Mouse (Mus musculus) MEL (cell line): Measurements from ENCODE around the gene Mrpl22. TPM values are rescaled to one million over a fixed set of nuclear protein-coding genes. Genes with fewer than 3 reads are reported as not detected.
A peak's percentile ranks its signal among the peaks of the same experiment; 100 is the strongest.

Source experiments
- DNase-seq: peaks from one replicate; pipeline ENCODE4 v3.0.0; 2011; ENCODE audit warnings: low read depth, low spot score
- H3K27ac ChIP-seq: 2 replicates; pipeline ENCODE4 v1.5.1; 2012; ENCODE audit warnings: low read depth, mild to moderate bottlenecking, control low read depth, low read length, moderate library complexity; ENCODE audit not compliant: control insufficient read depth
- H3K27me3 ChIP-seq, 2 experiments: fragments of 150-350 bp in 1 of 2; sonication (generic) in 1 of 2; 2 replicates each; pipeline ENCODE4 v1.6.1; 2012; ENCODE audit warnings: low read length in 2 of 2, mild to moderate bottlenecking in 2 of 2, improper control_type of control experiment in 1 of 2, moderate library complexity in 1 of 2; ENCODE audit not compliant: insufficient read depth in 2 of 2, control insufficient read depth in 1 of 2
- H3K36me3 ChIP-seq, 2 experiments: 2 replicates each; pipeline ENCODE4 v1.6.1; 2012 to 2014; ENCODE audit warnings: low read length in 2 of 2, improper control_type of control experiment in 1 of 2, inconsistent platforms in 1 of 2, mild to moderate bottlenecking in 1 of 2; ENCODE audit not compliant: insufficient read depth in 2 of 2, control insufficient read depth in 1 of 2
- H3K4me1 ChIP-seq, 2 experiments: fragments of 150-350 bp in 1 of 2; sonication (generic) in 1 of 2; 2 replicates each; pipeline ENCODE4 v1.6.1; 2012; ENCODE audit warnings: low read length in 2 of 2, improper control_type of control experiment in 1 of 2, mild to moderate bottlenecking in 1 of 2; ENCODE audit not compliant: insufficient read depth in 2 of 2, control insufficient read depth in 1 of 2
- H3K4me3 ChIP-seq, 2 experiments: fragments of 150-350 bp in 1 of 2; sonication (generic) in 1 of 2; 2 replicates each; pipeline ENCODE4 v1.5.1; 2012; ENCODE audit warnings: low read depth in 2 of 2, low read length in 2 of 2, mild to moderate bottlenecking in 2 of 2, moderate library complexity in 2 of 2, control low read depth in 1 of 2, improper control_type of control experiment in 1 of 2; ENCODE audit not compliant: control insufficient read depth in 1 of 2, insufficient read depth in 1 of 2
- H3K79me2 ChIP-seq: 2 replicates; pipeline ENCODE4 v1.6.1; 2012; ENCODE audit warnings: mild to moderate bottlenecking, low read length, moderate library complexity; ENCODE audit not compliant: control insufficient read depth, poor library complexity, insufficient read depth
- H3K9ac ChIP-seq: 2 replicates; pipeline ENCODE4 v1.6.1; 2012; ENCODE audit warnings: low read depth, mild to moderate bottlenecking, control low read depth, low read length, moderate library complexity; ENCODE audit not compliant: control insufficient read depth, poor library complexity, severe bottlenecking
- H3K9me3 ChIP-seq: fragments of 150-350 bp; sonication (generic); replicated peaks from 2 replicates; pipeline ENCODE4 v1.6.1; 2012; ENCODE audit warnings: mild to moderate bottlenecking, low read length, improper control_type of control experiment, moderate library complexity; ENCODE audit not compliant: insufficient read depth
- BHLHE40 ChIP-seq: IDR thresholded peaks from 2 replicates; pipeline ENCODE4 v1.6.1; 2012; ENCODE audit warnings: low read depth, mild to moderate bottlenecking, inconsistent platforms, low read length, improper control_type of control experiment, borderline replicate concordance
- CHD2 ChIP-seq: IDR thresholded peaks from 2 replicates; pipeline ENCODE4 v1.6.1; 2011; ENCODE audit warnings: low read length, improper control_type of control experiment
- CTCF ChIP-seq, 3 experiments: IDR thresholded peaks in 2 of 3; conservative IDR thresholded peaks in 1 of 3; 2 replicates each; pipeline ENCODE4 v1.5.1; 2011 to 2012; ENCODE audit warnings: low read length in 3 of 3, low read depth in 2 of 3, mild to moderate bottlenecking in 2 of 3, improper control_type of control experiment in 1 of 3, inconsistent platforms in 1 of 3, mixed read lengths in 1 of 3, moderate library complexity in 1 of 3; ENCODE audit not compliant: control insufficient read depth in 1 of 3, insufficient read depth in 1 of 3, poor library complexity in 1 of 3, severe bottlenecking in 1 of 3
- E2F4 ChIP-seq: IDR thresholded peaks from 2 replicates; pipeline ENCODE4 v1.6.1; 2011; ENCODE audit warnings: low read depth, low read length, improper control_type of control experiment, borderline replicate concordance
- ELF1 ChIP-seq: IDR thresholded peaks from 2 replicates; pipeline ENCODE4 v1.6.1; 2014; ENCODE audit warnings: low read depth, mild to moderate bottlenecking, inconsistent platforms, low read length, improper control_type of control experiment, moderate library complexity
- EP300 ChIP-seq, 2 experiments: IDR thresholded peaks; 2 replicates each; pipeline ENCODE4 v1.6.1; 2011; ENCODE audit warnings: improper control_type of control experiment in 2 of 2, low read length in 2 of 2, low read depth in 1 of 2, mild to moderate bottlenecking in 1 of 2
- ETS1 ChIP-seq: IDR thresholded peaks from 2 replicates; pipeline ENCODE4 v1.6.1; 2012; ENCODE audit warnings: low read depth, mild to moderate bottlenecking, inconsistent platforms, low read length, improper control_type of control experiment, moderate library complexity
- GABPA ChIP-seq: IDR thresholded peaks from 2 replicates; pipeline ENCODE4 v1.6.1; 2012; ENCODE audit warnings: low read depth, mild to moderate bottlenecking, inconsistent platforms, low read length, improper control_type of control experiment, moderate library complexity
- GATA1 ChIP-seq: IDR thresholded peaks from 2 replicates; pipeline ENCODE4 v1.6.1; 2011; ENCODE audit warnings: low read depth, low read length, improper control_type of control experiment
- HCFC1 ChIP-seq: IDR thresholded peaks from 2 replicates; pipeline ENCODE4 v1.6.1; 2012; ENCODE audit warnings: low read depth, mild to moderate bottlenecking, inconsistent platforms, low read length, improper control_type of control experiment, moderate library complexity
- JUND ChIP-seq: IDR thresholded peaks from 2 replicates; pipeline ENCODE4 v1.6.1; 2011; ENCODE audit warnings: low read depth, mild to moderate bottlenecking, improper control_type of control experiment, low read length
- KAT2A ChIP-seq: conservative IDR thresholded peaks from 2 replicates; pipeline ENCODE4 v1.6.1; 2012; ENCODE audit warnings: low read depth, low read length, improper control_type of control experiment, inconsistent platforms
- MAFK ChIP-seq: IDR thresholded peaks from 2 replicates; pipeline ENCODE4 v1.6.1; 2011; ENCODE audit warnings: low read depth, mild to moderate bottlenecking, low read length, improper control_type of control experiment, borderline replicate concordance
- MAX ChIP-seq: IDR thresholded peaks from 2 replicates; pipeline ENCODE4 v1.6.1; 2011; ENCODE audit warnings: low read length, improper control_type of control experiment
- MAZ ChIP-seq: IDR thresholded peaks from 2 replicates; pipeline ENCODE4 v1.6.1; 2012; ENCODE audit warnings: low read depth, mild to moderate bottlenecking, inconsistent platforms, low read length, improper control_type of control experiment
- MEF2A ChIP-seq: IDR thresholded peaks from 2 replicates; pipeline ENCODE4 v1.6.1; 2014; ENCODE audit warnings: low read depth, mild to moderate bottlenecking, inconsistent platforms, low read length, improper control_type of control experiment; ENCODE audit not compliant: poor library complexity, insufficient replicate concordance, severe bottlenecking; ENCODE audit errors: extremely low read depth
- MXI1 ChIP-seq: IDR thresholded peaks from 2 replicates; pipeline ENCODE4 v1.6.1; 2011; ENCODE audit warnings: mild to moderate bottlenecking, low read depth, low read length, improper control_type of control experiment
- MYB ChIP-seq: IDR thresholded peaks from 2 replicates; pipeline ENCODE4 v1.6.1; 2011; ENCODE audit warnings: mild to moderate bottlenecking, low read depth, low read length, improper control_type of control experiment
- NRF1 ChIP-seq: IDR thresholded peaks from 2 replicates; pipeline ENCODE4 v1.6.1; 2014; ENCODE audit warnings: low read depth, mild to moderate bottlenecking, inconsistent platforms, low read length, improper control_type of control experiment, moderate library complexity; ENCODE audit not compliant: poor library complexity, insufficient read depth, severe bottlenecking
- POLR2A ChIP-seq, 2 experiments: IDR thresholded peaks; 2 replicates each; pipeline ENCODE4 v1.6.1; 2011 to 2012; ENCODE audit warnings: low read length in 2 of 2, mild to moderate bottlenecking in 2 of 2, control low read depth in 1 of 2, improper control_type of control experiment in 1 of 2, low read depth in 1 of 2, moderate library complexity in 1 of 2; ENCODE audit not compliant: control insufficient read depth in 1 of 2, insufficient read depth in 1 of 2, poor library complexity in 1 of 2
- POLR2AphosphoS2 ChIP-seq: IDR thresholded peaks from 2 replicates; pipeline ENCODE4 v1.6.1; 2011; ENCODE audit warnings: low read length, improper control_type of control experiment
- POLR2AphosphoS5 ChIP-seq: IDR thresholded peaks from 2 replicates; pipeline ENCODE4 v1.6.1; 2012; ENCODE audit warnings: low read depth, borderline replicate concordance, mild to moderate bottlenecking, inconsistent platforms, low read length, moderate library complexity, mixed read lengths
- SIN3A ChIP-seq: IDR thresholded peaks from 2 replicates; pipeline ENCODE4 v1.6.1; 2012; ENCODE audit warnings: low read length, improper control_type of control experiment, inconsistent platforms
- TAL1 ChIP-seq: IDR thresholded peaks from 2 replicates; pipeline ENCODE4 v1.6.1; 2012; ENCODE audit warnings: mild to moderate bottlenecking, inconsistent platforms, low read length, moderate library complexity, mixed read lengths
- TCF12 ChIP-seq: IDR thresholded peaks from 2 replicates; pipeline ENCODE4 v1.6.1; 2014; ENCODE audit warnings: low read depth, mild to moderate bottlenecking, inconsistent platforms, low read length, improper control_type of control experiment, moderate library complexity
- USF2 ChIP-seq, 2 experiments: IDR thresholded peaks; 2 replicates each; pipeline ENCODE4 v1.6.1; 2011 to 2012; ENCODE audit warnings: improper control_type of control experiment in 2 of 2, low read length in 2 of 2, borderline replicate concordance in 1 of 2, inconsistent platforms in 1 of 2, low read depth in 1 of 2, mild to moderate bottlenecking in 1 of 2; ENCODE audit not compliant: insufficient read depth in 1 of 2
- ZC3H11A ChIP-seq: IDR thresholded peaks from 2 replicates; pipeline ENCODE4 v1.6.1; 2012; ENCODE audit warnings: low read depth, mild to moderate bottlenecking, inconsistent platforms, low read length, improper control_type of control experiment
- ZKSCAN1 ChIP-seq: IDR thresholded peaks from 2 replicates; pipeline ENCODE4 v1.6.1; 2012; ENCODE audit warnings: low read depth, mild to moderate bottlenecking, inconsistent platforms, low read length, improper control_type of control experiment, moderate library complexity
- ZMIZ1 ChIP-seq: IDR thresholded peaks from 2 replicates; pipeline ENCODE4 v1.6.1; 2012; ENCODE audit warnings: low read depth, mild to moderate bottlenecking, inconsistent platforms, low read length, improper control_type of control experiment, moderate library complexity
- ZNF384 ChIP-seq: IDR thresholded peaks from 2 replicates; pipeline ENCODE4 v1.6.1; 2012; ENCODE audit warnings: low read depth, mild to moderate bottlenecking, inconsistent platforms, low read length, improper control_type of control experiment
- polyA plus RNA-seq, 2 experiments: library from polyadenylated mRNA; stranded (reverse) in 1 of 2; unstranded in 1 of 2; fragments of >175 nt in 1 of 2; fragments of >200 nt in 1 of 2; gene quantifications; 2 replicates each; pipeline versions ENCODE4 v1.2.1 to v1.2.4; 2012; ENCODE audit warnings: low replicate concordance in 2 of 2, low read depth in 1 of 2; ENCODE audit not compliant: insufficient read length in 2 of 2, insufficient read depth in 1 of 2, missing spikeins in 1 of 2
- total RNA-seq: library from RNA; depleted of rRNA; stranded (reverse); fragments of 300-350 nt; gene quantifications from 2 replicates; pipeline ENCODE4 v1.2.3, GENCODE M21; 2012

Gene Mrpl22
- total and polyA plus RNA-seq, 3 experiments = 144 to 187 TPM; not detected in 1

DNA sequence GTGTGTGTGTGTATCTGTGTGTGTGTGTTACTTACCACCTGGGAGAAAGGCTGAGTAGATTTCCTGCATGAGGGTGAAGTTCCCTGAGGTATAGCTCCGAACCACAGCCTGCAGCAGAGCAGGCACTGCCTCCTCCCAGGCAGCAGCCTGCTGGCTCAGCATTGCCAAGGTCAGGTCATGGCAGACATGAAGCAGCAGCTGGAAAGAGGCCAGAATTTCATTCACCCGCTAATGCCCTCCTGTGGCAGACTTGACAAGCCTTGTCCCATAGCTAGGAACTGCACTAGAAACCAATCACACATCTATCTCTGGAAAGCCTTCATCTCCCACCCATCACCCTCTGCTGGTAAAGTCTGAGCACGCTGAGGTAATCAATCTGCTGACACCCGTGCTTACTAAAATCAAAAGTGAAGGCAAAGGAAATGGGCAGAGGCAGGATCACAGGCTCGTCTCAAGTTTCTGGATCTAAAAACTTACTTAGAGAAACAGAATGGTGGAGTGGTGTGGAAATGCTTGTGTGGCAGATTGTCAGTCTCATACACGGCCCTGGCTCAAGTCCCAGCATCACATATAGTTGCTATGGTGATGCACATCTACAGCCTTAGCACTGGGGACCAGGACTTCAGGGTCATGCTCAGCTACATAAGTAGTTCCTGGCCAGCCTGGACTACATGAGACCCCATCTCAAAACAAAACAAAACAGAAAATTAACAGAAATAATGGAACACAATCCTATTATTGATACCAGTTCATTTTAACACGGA, 44.9 kb upstream of the Mrpl22 start:
- Histone ChIP-seq H3K36me3 (peaks cover 9 to 30% of the 10 kb centered on the region in 2 experiments), H3K9ac (no peak overlapping the region), H3K27me3 (no peaks in the 10 kb centered on the region), H3K4me3 (no peak overlapping the region), H3K79me2 (no peaks in the 10 kb centered on the region)
- TF ChIP-seq GABPA (no peak), MXI1 (no peak), ZKSCAN1 (no peak), JUND (no peak), ELF1 (no peak), TAL1 (no peak), TCF12 (no peak), POLR2AphosphoS2 (no peak), HCFC1 (no peak), ZNF384 (no peak), POLR2A (IDR thresholded peaks at IDR 0.05; ENCODE audit: control insufficient read depth in 1 of 2, insufficient read depth in 1 of 2, low read depth in 1 of 2, low read length in 2 of 2, poor library complexity in 1 of 2) (no peak), NRF1 (no peak), MAZ (no peak), E2F4 (no peak), USF2 (IDR thresholded peaks at IDR 0.05; ENCODE audit: borderline replicate concordance in 1 of 2, insufficient read depth in 1 of 2, low read depth in 1 of 2, low read length in 2 of 2) (no peak), SIN3A (no peak), MAFK (no peak), ZMIZ1 (no peak)
- TF ChIP-seq, all 39 proteins: peak for 0
- DNase-seq = no peak
- H3K9me3 ChIP-seq = no peaks in the 10 kb centered on the region
- H3K4me1 ChIP-seq = peaks cover 3 to 5% of the 10 kb centered on the region in 2 experiments; a peak in 3 of 4 replicates
- no peak overlapping the region for H3K27ac ChIP-seq

DNA sequence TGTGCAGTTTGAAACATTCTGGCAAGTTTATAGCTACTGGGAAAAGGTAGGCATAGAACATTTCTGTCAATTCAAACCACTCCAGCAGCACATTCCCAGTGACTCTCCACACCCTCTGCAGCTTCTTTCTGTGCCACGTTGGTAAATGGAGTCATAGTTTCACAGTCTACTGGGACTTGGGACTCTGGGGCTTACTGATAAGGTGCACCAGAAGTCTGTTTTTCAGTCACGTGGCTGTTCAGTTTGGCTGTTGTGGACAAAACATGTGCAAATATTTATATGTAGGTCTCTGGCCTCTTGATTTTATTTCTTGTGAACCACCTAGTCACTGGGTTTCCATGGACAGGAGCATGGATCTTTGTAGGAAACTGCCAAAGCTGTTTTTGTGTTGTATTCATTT, 43.9 kb upstream of the Mrpl22 start:
- no peak overlapping the region for H3K4me3 ChIP-seq
- peaks cover 3 to 5% of the 10 kb centered on the region in 2 experiments; a peak in 3 of 4 replicates for H3K4me1 ChIP-seq
- H3K9me3 ChIP-seq = no peaks in the 10 kb centered on the region
- H3K27me3 ChIP-seq = no peaks in the 10 kb centered on the region
- no peaks in the 10 kb centered on the region for H3K79me2 ChIP-seq
- peak; percentile 72 for DNase-seq
- peak overlapping the region; percentile 32 for H3K27ac ChIP-seq
- H3K36me3 ChIP-seq = peaks cover 9 to 29% of the 10 kb centered on the region in 2 experiments
- H3K9ac ChIP-seq = no peak overlapping the region
- peak; percentile 86 for TF ChIP-seq BHLHE40
- no peak for TF ChIP-seq MEF2A
- peak; percentile 65 to 77 for TF ChIP-seq EP300 (IDR thresholded peaks at IDR 0.05; ENCODE audit: low read depth in 1 of 2, low read length in 2 of 2)
- no peak for TF ChIP-seq KAT2A
- TF ChIP-seq CHD2 = no peak
- no peak for TF ChIP-seq ZMIZ1
- TF ChIP-seq ZC3H11A = no peak
- TF ChIP-seq NRF1 = peak; percentile 8; the same call in 1 of the 2 replicates
- TF ChIP-seq MYB = peak; percentile 53; the same call in 1 of the 2 replicates
- no peak for TF ChIP-seq E2F4
- TF ChIP-seq ETS1 = peak; percentile 72
- no peak for TF ChIP-seq POLR2A (IDR thresholded peaks at IDR 0.05; ENCODE audit: control insufficient read depth in 1 of 2, insufficient read depth in 1 of 2, low read depth in 1 of 2, low read length in 2 of 2, poor library complexity in 1 of 2)
- no peak for TF ChIP-seq CTCF (IDR thresholded peaks at IDR 0.05 in 2 of 3, conservative IDR thresholded peaks at IDR 0.05 in 1 of 3; ENCODE audit: control insufficient read depth in 1 of 3, insufficient read depth in 1 of 3, low read depth in 2 of 3, low read length in 3 of 3, poor library complexity in 1 of 3, severe bottlenecking in 1 of 3)
- TF ChIP-seq POLR2AphosphoS2 = no peak
- TF ChIP-seq POLR2AphosphoS5 = no peak
- peak; percentile 97 for TF ChIP-seq MAX
- TF ChIP-seq GATA1 = peak; percentile 76
